Mouse (Mus musculus) megakaryocyte, embryonic 14.5 days (primary cell): ENCODE results near the gene Sh2b2.

Source experiments
- FLI1 ChIP-seq: IDR thresholded peaks from 2 replicates; pipeline ENCODE4 v1.6.1; 2012; ENCODE audit warnings: low read length, inconsistent platforms, mixed read lengths
- GATA1 ChIP-seq: IDR thresholded peaks from 3 replicates; pipeline ENCODE4 v1.6.1; 2012; ENCODE audit warnings: mixed read lengths, low read length, inconsistent platforms, borderline replicate concordance

DNA sequence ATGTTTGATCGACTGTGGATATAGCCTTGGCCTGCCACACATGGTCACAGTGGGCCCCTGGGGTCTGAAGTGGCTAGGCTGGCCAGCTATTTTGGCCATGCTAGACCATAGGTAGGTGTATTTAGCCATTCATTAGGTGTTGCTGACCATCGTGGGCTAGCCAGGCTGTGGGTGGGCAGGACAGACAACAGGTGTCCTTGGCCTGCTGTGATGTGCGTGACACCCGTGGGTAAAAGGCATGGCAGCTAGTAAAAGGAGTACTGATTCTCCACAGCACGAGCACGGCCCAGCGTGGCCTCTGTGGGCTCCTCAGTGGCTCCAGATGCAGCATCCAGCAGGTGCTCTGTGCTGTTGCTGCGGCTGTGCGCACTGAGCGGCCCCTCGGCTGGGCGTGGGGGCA is 27.8 kb downstream of the Sh2b2 start:
- no peak for TF ChIP-seq FLI1
- TF ChIP-seq GATA1 = no peak
